Mouse (Mus musculus) liver, embryonic 13.5 days (tissue): ENCODE measurements around the gene Cd209a. TPM values are rescaled to one million over a fixed set of nuclear protein-coding genes. Genes with fewer than 3 reads are reported as not detected.
"Not testable (repeated sequence)": the region's sequence is repeated elsewhere in the genome, so short reads cannot be mapped to it uniquely, and the experiment has no call there.

Experiments
- ATAC-seq: fragments of 200-750 bp; cut with Nextera tagmentation; 2 replicates; pipeline ENCODE4 v1.8.0; 2017; ENCODE audit warnings: low read depth, mild to moderate bottlenecking, moderate number of reproducible peaks, moderate library complexity
- DNase-seq: peaks from one replicate; pipeline ENCODE4 v3.0.0; 2022
- H3K27ac ChIP-seq: fragments of 300-500 bp; sonication (generic); 2 replicates; pipeline ENCODE4 v1.5.1; 2015; ENCODE audit warnings: moderate library complexity, mild to moderate bottlenecking, inconsistent platforms
- H3K27me3 ChIP-seq: fragments of 300-500 bp; sonication (generic); 2 replicates; pipeline ENCODE4 v1.6.1; 2015; ENCODE audit warnings: mild to moderate bottlenecking, inconsistent platforms
- H3K36me3 ChIP-seq: fragments of 300-500 bp; sonication (generic); 2 replicates; pipeline ENCODE4 v1.6.1; 2015; ENCODE audit warnings: mild to moderate bottlenecking, inconsistent platforms
- H3K4me1 ChIP-seq: fragments of 300-500 bp; sonication (generic); replicated peaks from 2 replicates; pipeline ENCODE4 v1.6.1; 2015; ENCODE audit warnings: inconsistent platforms
- H3K4me2 ChIP-seq: fragments of 300-500 bp; sonication (generic); 2 replicates; pipeline ENCODE4 v1.6.1; 2015; ENCODE audit warnings: inconsistent platforms, mild to moderate bottlenecking, moderate library complexity
- H3K4me3 ChIP-seq: fragments of 300-500 bp; sonication (generic); replicated peaks from 2 replicates; pipeline ENCODE4 v1.5.1; 2015; ENCODE audit warnings: mild to moderate bottlenecking, inconsistent platforms
- H3K9ac ChIP-seq: fragments of 300-500 bp; sonication (generic); 2 replicates; pipeline ENCODE4 v1.6.1; 2015; ENCODE audit warnings: mild to moderate bottlenecking, inconsistent platforms
- H3K9me3 ChIP-seq: fragments of 300-500 bp; sonication (generic); replicated peaks from 2 replicates; pipeline ENCODE4 v1.6.1; 2016; ENCODE audit warnings: inconsistent platforms
- WGBS: fragments of 180-500 bp; shearing (Covaris S2); methylation state at CpG from one replicate; pipeline ENCODE4 v1.1.7; 2015; ENCODE audit not compliant: insufficient replicate concordance; 5-methylcytosine and 5-hydroxymethylcytosine counted together
- polyA plus RNA-seq: library from polyadenylated mRNA; unstranded; fragments of >200 nt; fragmentation: Nextera tagmentation; extraction: Ambion mirVana; gene quantifications from 2 replicates; pipeline ENCODE4 v1.2.1, GENCODE M21; 2015

Cd209a gene
- 0.34 and 0.35 TPM in 2 replicates for polyA plus RNA-seq

DNA sequence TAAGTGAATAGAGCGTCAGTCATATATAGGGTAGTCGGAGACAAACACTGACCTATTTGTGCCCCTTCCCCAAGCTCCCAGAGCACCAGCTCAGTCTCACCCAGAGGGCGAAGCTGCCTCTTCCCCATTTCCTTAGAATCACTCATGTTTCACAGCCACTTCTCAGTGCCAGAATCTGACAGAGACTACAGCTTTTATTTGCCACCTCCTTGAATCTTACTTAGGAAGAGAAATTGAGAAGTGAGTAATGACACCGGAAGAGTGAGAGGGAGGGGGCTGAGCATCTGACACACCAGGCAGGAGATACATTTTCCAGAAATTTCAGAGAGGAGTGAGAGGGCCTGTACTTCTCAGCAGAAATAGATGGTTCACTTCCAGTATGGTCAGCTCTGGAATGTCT lies at the start of gene Cd209a:
Cd209a (minus strand) TSS at position 224 of the 400 bp plus-strand sequence.
- no peak for DNase-seq
- H3K27me3 ChIP-seq: no peaks in the 10 kb centered on the region
- H3K9me3 ChIP-seq: no peaks in the 10 kb centered on the region
- H3K4me2 ChIP-seq: no peak within 1 kb of the TSS
- no peak within 1 kb of the TSS for H3K27ac ChIP-seq
- no peak within 1 kb of the TSS for H3K4me3 ChIP-seq
- no peaks in the 10 kb centered on the region for H3K4me1 ChIP-seq
- H3K36me3 ChIP-seq: no peaks in the 10 kb centered on the region
- no peak within 1 kb of the TSS for H3K9ac ChIP-seq
- no peak for ATAC-seq
- 57% methylated on average over 4 of the region's 4 CpGs for WGBS

DNA sequence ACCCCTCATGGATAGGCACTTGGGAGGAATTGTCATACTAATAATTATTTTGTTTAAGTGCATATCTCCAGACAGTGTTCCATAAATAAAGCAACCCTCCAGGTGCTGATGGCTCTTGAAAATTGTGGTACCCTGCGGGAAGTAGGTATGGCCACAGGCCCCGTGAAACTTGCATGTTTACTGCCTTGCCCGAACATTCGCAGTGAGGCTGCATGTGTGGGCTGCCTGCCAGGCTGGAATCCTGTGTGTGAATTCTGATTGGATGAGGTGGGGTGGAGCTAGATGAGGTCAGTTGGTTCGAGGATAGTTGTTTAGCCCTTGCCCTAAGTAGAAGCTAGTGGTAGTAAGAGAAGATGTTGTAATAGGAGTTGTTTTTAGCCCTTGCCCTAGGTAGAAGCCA lies 19.9 kb upstream of the Cd209a start:
- H3K9me3 ChIP-seq, H3K4me1 ChIP-seq, H3K27ac ChIP-seq, DNase-seq, H3K4me3 ChIP-seq, H3K36me3 ChIP-seq, H3K27me3 ChIP-seq, H3K4me2 ChIP-seq, H3K9ac ChIP-seq, ATAC-seq: not testable (repeated sequence)
- 71% methylated on average over 5 of the region's 5 CpGs for WGBS

DNA sequence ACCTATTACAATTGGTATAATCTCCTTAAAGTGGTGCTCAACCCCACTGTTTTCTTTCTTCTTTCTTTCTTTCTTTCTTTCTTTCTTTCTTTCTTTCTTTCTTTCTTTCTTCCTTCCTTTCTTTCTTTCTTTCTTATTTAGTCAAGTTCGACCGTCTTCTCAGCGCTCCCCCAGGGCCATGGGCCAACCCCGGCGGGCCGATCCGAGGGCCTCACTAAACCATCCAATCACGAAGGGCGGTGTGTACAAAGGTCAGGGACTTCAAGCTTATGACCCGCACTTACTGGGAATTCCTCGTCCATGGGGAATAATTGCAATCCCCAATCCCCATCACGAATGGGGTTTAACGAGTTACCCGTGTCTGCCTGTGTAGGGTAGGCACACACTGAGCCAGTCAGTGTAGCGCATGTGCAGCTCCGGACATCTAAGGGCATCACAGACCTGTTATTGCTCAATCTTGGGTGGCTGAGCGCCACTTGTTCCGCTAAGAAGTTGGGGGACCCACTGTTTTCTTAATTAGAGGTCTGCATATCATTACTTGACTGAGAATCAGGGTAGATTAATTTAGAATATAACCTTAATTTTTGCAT lies 5.6 kb upstream of the Cd209a start:
- 55% methylated on average over 18 of the region's 18 CpGs for WGBS
- no peaks in the 10 kb centered on the region for H3K4me1 ChIP-seq
- DNase-seq: peak; percentile 22
- no peak overlapping the region for H3K27ac ChIP-seq
- no peak overlapping the region for H3K9ac ChIP-seq
- 0 out of 2 replicates have a peak, but pooled peaks cover 3% of the 10 kb centered on the region for H3K9me3 ChIP-seq
- H3K4me2 ChIP-seq: no peak overlapping the region
- H3K36me3 ChIP-seq: no peaks in the 10 kb centered on the region
- ATAC-seq: peak; percentile 100
- H3K4me3 ChIP-seq: no peak overlapping the region
- no peaks in the 10 kb centered on the region for H3K27me3 ChIP-seq

DNA sequence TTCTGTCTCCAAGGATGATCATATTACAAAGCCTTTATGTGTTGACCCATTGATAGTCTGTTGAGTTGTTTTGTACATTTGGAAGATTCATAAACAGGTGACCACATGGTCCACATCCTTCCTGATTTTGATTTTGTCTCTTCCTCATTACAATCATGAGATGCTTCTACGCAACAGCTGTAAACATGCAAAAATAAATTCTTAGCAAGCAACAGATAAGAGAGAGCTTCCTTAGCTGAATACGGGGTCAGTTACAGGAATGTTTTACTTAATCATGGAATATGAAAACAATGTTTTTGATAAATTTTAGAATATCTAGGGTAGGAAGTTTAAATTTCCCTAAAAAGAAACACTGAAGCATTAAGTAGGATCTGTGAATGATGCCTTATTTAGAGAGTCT lies 11.8 kb downstream of the Cd209a start:
- Histone ChIP-seq H3K9ac (no peak overlapping the region), H3K36me3 (no peaks in the 10 kb centered on the region), H3K4me1 (peaks cover 31% of the 10 kb centered on the region), H3K27ac (no peak overlapping the region), H3K27me3 (no peaks in the 10 kb centered on the region), H3K9me3 (no peaks in the 10 kb centered on the region), H3K4me3 (no peak overlapping the region), H3K4me2 (no peak overlapping the region)
- DNase-seq: no peak
- no peak for ATAC-seq
- 59% methylated on average over 2 of the region's 2 CpGs for WGBS

GRCm38 (mm10) chr8:3735599-3735998 lies 13.2 kb downstream of the Cd209a start:
- H3K4me1 ChIP-seq: peaks cover 31% of the 10 kb centered on the region
- H3K9ac ChIP-seq: no peak overlapping the region
- no peak overlapping the region for H3K27ac ChIP-seq
- H3K27me3 ChIP-seq: no peaks in the 10 kb centered on the region
- no peaks in the 10 kb centered on the region for H3K36me3 ChIP-seq
- WGBS: 89% methylated on average over 2 of the region's 2 CpGs
- no peak overlapping the region for H3K4me2 ChIP-seq
- DNase-seq (no peak), ATAC-seq (no peak)
- no peaks in the 10 kb centered on the region for H3K9me3 ChIP-seq
- H3K4me3 ChIP-seq: no peak overlapping the region

- H3K4me1 ChIP-seq: peaks cover 33% of the 10 kb centered on the region
- DNase-seq: peak; percentile 22
- H3K27me3 ChIP-seq: no peaks in the 10 kb centered on the region
- H3K9me3 ChIP-seq: no peaks in the 10 kb centered on the region
- WGBS: 7% methylated on average over 1 of the region's 1 CpGs
- peak overlapping the region; percentile 14; the same call in 1 of the 2 replicates for H3K4me2 ChIP-seq
- H3K36me3 ChIP-seq: no peaks in the 10 kb centered on the region
- peak; percentile 95 for ATAC-seq
- H3K9ac ChIP-seq: no peak overlapping the region
- H3K4me3 ChIP-seq: no peak overlapping the region
- H3K27ac ChIP-seq: peak overlapping the region; percentile 74
Observed at GRCm38 (mm10) chr8:3734084-3734483, 14.7 kb downstream of the Cd209a start.

DNA sequence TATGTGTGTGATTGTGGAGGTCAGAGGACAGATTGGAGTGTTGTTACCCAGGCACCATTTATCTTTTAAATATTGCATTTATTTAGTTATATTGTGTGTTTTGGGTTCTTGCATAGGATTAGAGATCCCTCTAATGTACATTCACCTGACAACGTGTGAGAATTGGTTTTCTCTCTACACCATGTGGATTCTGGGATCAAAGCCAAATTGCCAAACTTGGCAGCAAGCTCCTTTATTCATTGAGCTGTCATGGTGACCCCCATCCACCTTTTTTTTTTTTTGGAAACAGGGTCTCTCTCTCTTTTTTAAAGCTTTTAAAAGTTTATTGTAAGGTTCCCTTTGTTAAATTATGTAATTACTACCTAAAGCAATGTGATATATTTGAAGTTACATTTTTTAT lies 27.7 kb downstream of the Cd209a start:
- Histone ChIP-seq H3K36me3 (no peaks in the 10 kb centered on the region), H3K27me3 (no peaks in the 10 kb centered on the region), H3K4me1 (peaks cover 30% of the 10 kb centered on the region), H3K4me2 (no peak overlapping the region), H3K27ac (no peak overlapping the region), H3K9ac (no peak overlapping the region), H3K9me3 (no peaks in the 10 kb centered on the region), H3K4me3 (no peak overlapping the region)
- DNase-seq (no peak), ATAC-seq (no peak)
- 57% methylated on average over 1 of the region's 1 CpGs for WGBS

GRCm38 (mm10) chr8:3720551-3720950 lies 28.2 kb downstream of the Cd209a start, which contains the start of gene Clec4g:
Gene Clec4g (minus strand): TSS chr8:3720651.
- WGBS: 31% methylated on average over 5 of the region's 5 CpGs
- Histone ChIP-seq H3K27ac (no peak within 1 kb of the TSS), H3K27me3 (no peaks in the 10 kb centered on the region), H3K9ac (no peak within 1 kb of the TSS), H3K4me2 (no peak within 1 kb of the TSS), H3K4me3 (no peak within 1 kb of the TSS), H3K36me3 (no peaks in the 10 kb centered on the region), H3K9me3 (no peaks in the 10 kb centered on the region), H3K4me1 (peaks cover 30% of the 10 kb centered on the region)
- DNase-seq (no peak), ATAC-seq (no peak)

DNA sequence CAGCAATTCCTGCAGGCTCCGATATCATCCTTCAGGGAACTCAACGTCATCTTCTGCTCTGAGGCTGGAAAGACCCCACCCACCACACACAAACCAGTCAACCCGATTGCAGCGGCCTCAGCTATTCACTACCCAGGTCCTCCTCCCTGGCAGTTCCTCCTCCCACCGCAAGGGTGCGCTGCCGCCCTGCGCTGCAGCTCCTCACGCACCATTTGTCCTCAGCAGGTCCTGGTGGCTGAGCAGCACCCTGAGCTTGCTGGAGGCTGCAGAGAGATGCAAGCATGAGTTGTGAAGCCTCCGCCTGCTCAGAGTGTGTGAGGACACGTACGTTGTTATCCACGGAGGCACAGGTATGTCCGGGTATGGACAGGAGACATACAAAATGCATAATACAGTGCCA lies 30.2 kb downstream of the Cd209a start:
- WGBS: 10% methylated on average over 14 of the region's 14 CpGs
- ATAC-seq (peak; percentile 66), DNase-seq (peak; percentile 59)
- Histone ChIP-seq H3K9me3 (no peaks in the 10 kb centered on the region), H3K27me3 (no peaks in the 10 kb centered on the region), H3K4me3 (no peak overlapping the region), H3K36me3 (no peaks in the 10 kb centered on the region), H3K4me1 (peaks cover 21% of the 10 kb centered on the region), H3K9ac (no peak overlapping the region), H3K4me2 (no peak overlapping the region), H3K27ac (no peak overlapping the region)

GRCm38 (mm10) chr8:3717321-3717954 lies 31.3 kb downstream of the Cd209a start:
- ATAC-seq (no peak), DNase-seq (no peak)
- Histone ChIP-seq H3K9ac (no peak overlapping the region), H3K27me3 (no peaks in the 10 kb centered on the region), H3K4me1 (peaks cover 11% of the 10 kb centered on the region; the same call in 1 of the 2 replicates), H3K4me3 (no peak overlapping the region), H3K27ac (no peak overlapping the region), H3K9me3 (no peaks in the 10 kb centered on the region), H3K4me2 (no peak overlapping the region), H3K36me3 (no peaks in the 10 kb centered on the region)
- WGBS: 69% methylated on average over 12 of the region's 12 CpGs

DNA sequence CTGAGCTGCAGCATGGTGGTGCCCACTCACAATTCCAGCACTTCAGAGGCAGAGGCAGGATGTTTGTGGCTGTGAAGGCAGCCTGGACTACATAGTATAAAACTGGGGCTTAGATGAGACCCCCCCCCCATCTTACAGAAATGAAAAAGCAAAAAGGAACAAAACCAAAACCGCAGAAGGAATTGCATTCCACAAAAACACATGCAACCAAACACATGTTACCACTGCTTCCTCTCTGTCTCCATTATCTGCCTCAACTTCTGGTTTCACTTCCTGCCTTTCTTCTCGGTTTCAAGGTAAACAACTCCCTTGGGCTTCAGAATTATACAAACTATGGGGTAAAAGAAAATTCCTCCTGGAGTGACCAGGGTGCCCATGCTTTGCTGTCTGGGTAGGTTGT lies 37.1 kb downstream of the Cd209a start:
- Histone ChIP-seq H3K27me3 (no peaks in the 10 kb centered on the region), H3K4me2 (no peak overlapping the region), H3K9me3 (no peaks in the 10 kb centered on the region), H3K9ac (no peak overlapping the region), H3K4me1 (peaks cover 20% of the 10 kb centered on the region; the same call in 1 of the 2 replicates), H3K27ac (0 out of 2 replicates have a peak overlapping the region, but pooled peaks have one; percentile 4), H3K36me3 (no peaks in the 10 kb centered on the region), H3K4me3 (no peak overlapping the region)
- ATAC-seq: peak; percentile 34; the same call in 1 of the 2 replicates
- DNase-seq: no peak
- 6% methylated on average over 2 of the region's 2 CpGs for WGBS

DNA sequence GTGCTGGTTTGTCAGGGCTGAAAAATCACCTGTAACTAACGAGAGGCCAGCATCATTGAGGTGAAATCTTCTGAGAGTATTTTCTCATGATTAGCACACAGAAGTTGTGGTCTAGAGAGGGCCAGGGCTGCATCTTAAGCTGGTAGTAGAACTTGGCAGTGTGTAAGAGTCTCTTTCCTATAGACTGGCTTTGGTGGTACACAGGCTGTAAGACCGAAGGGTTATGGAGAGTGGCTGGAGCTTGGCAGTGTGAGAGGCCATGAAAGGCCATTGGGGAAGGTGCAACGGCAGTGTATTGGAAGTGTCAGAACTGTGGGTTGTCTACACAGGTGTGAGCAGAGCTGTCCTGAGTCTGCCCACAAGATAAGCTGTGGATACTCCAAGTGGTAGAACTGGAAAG lies 38.5 kb downstream of the Cd209a start:
- H3K27me3 ChIP-seq: no peaks in the 10 kb centered on the region
- no peak overlapping the region for H3K4me2 ChIP-seq
- no peak overlapping the region for H3K4me3 ChIP-seq
- no peaks in the 10 kb centered on the region for H3K9me3 ChIP-seq
- no peak overlapping the region for H3K27ac ChIP-seq
- H3K36me3 ChIP-seq: no peaks in the 10 kb centered on the region
- peaks cover 20% of the 10 kb centered on the region; the same call in 1 of the 2 replicates for H3K4me1 ChIP-seq
- ATAC-seq (no peak; the same call in 1 of the 2 replicates), DNase-seq (no peak)
- WGBS: 50% methylated on average over 3 of the region's 3 CpGs
- no peak overlapping the region for H3K9ac ChIP-seq
